Mouse (Mus musculus) neural tube, embryonic 12.5 days (tissue): ENCODE results near the gene Ldah. TPM values are rescaled to one million over a fixed set of nuclear protein-coding genes. Genes with fewer than 3 reads are reported as not detected.

ENCODE experiments used
- ATAC-seq: fragments of 200-750 bp; cut with Nextera tagmentation; 2 replicates; pipeline ENCODE4 v1.8.0; 2017; ENCODE audit warnings: low read depth, mild to moderate bottlenecking, moderate TSS enrichment, moderate library complexity; ENCODE audit not compliant: low FRiP score
- H3K27ac ChIP-seq: fragments of 300-500 bp; sonication (generic); 2 replicates; pipeline ENCODE4 v1.5.1; 2016
- H3K27me3 ChIP-seq: fragments of 300-500 bp; sonication (generic); replicated peaks from 2 replicates; pipeline ENCODE4 v1.6.1; 2016; ENCODE audit warnings: mild to moderate bottlenecking
- H3K36me3 ChIP-seq: fragments of 300-500 bp; sonication (generic); 2 replicates; pipeline ENCODE4 v1.6.1; 2016; ENCODE audit warnings: mild to moderate bottlenecking
- H3K4me1 ChIP-seq: fragments of 300-500 bp; sonication (generic); 2 replicates; pipeline ENCODE4 v1.6.1; 2016
- H3K4me2 ChIP-seq: fragments of 300-500 bp; sonication (generic); replicated peaks from 2 replicates; pipeline ENCODE4 v1.6.1; 2016; ENCODE audit warnings: mild to moderate bottlenecking
- H3K4me3 ChIP-seq: fragments of 300-500 bp; sonication (generic); 2 replicates; pipeline ENCODE4 v1.5.1; 2016
- H3K9ac ChIP-seq: fragments of 300-500 bp; sonication (generic); 2 replicates; pipeline ENCODE4 v1.6.1; 2016; ENCODE audit warnings: mild to moderate bottlenecking
- H3K9me3 ChIP-seq: fragments of 300-500 bp; sonication (generic); 2 replicates; pipeline ENCODE4 v1.6.1; 2016; ENCODE audit warnings: mild to moderate bottlenecking
- WGBS: fragments of 180-500 bp; shearing (Covaris S2); methylation state at CpG from one replicate; pipeline ENCODE4 v1.1.7; 2016; 5-methylcytosine and 5-hydroxymethylcytosine counted together
- polyA plus RNA-seq: library from polyadenylated mRNA; unstranded; fragments of >200 nt; fragmentation: Nextera tagmentation; extraction: Ambion mirVana; gene quantifications from 2 replicates; pipeline ENCODE4 v1.2.1, GENCODE M21; 2016

The Ldah gene
- polyA plus RNA-seq, 1 experiment from 2014 or later: 68.8 TPM

DNA sequence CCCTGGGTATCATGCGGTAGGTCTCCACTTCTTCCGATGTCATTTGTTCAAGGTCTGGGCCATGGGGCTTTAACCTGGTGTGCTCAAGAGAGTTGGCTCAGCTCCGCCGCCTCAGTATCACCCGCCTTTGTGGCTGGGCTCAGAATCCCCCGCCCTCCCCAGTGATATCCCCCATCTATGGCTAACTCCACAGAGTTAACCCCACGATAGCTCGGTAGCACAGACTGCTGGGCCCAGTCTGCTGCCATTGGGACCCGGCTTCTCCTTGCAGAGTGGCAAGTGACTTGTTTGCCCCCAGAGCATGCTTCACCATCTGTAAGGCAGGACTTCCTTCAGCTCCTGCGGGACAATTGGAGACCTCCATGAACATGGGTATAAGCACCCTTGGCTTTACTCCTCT is 116.2 kb downstream of the Ldah start:
- H3K4me1 ChIP-seq: peaks cover 9% of the 10 kb centered on the region; the same call in 1 of the 2 replicates
- 88% methylated on average over 10 of the region's 10 CpGs for WGBS
- no peaks in the 10 kb centered on the region for H3K27me3 ChIP-seq
- peaks cover 15% of the 10 kb centered on the region; the same call in 1 of the 2 replicates for H3K36me3 ChIP-seq
- no peak overlapping the region for H3K4me2 ChIP-seq
- no peak overlapping the region for H3K9ac ChIP-seq
- ATAC-seq: no peak
- no peak overlapping the region for H3K4me3 ChIP-seq
- H3K27ac ChIP-seq: no peak overlapping the region
- no peaks in the 10 kb centered on the region for H3K9me3 ChIP-seq

DNA sequence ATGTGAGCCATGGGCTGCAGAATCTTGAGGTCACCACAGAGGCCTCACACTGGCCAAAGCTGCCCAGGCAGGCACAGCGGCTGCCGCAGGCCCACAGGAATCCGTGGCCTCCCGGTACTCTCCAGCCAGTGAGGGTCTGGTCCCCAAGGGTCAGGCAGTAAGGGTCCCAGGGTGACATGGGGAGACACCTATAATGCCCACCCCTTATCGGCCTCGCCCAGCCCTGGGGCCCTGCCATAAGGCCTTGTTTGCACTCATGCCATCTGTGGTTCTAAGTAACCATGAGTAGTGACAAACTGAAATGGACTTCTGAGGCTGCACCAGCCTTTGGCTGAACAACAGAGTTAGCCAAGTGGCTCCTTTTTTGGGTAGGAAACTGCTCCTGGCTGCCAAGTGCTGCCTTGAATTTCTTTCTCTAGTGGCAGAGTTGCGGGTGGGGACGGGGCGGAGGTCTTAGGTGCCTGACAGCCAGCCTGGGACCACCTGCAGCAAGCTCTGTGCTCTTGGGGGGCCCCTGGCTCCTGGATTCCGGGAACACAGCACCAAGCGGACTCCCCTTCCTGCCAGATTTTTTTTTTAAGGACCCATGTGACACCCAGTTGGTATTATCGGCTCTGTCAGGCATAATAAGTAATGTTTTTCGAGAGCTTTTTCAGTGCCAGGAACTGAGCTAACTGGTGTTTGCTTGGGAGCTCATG is 117.5 kb downstream of the Ldah start:
- ATAC-seq: no peak
- 92% methylated on average over 13 of the region's 13 CpGs for WGBS
- Histone ChIP-seq H3K4me2 (no peak overlapping the region), H3K4me3 (no peak overlapping the region), H3K27ac (no peak overlapping the region), H3K9ac (no peak overlapping the region), H3K36me3 (peaks cover 19% of the 10 kb centered on the region; the same call in 1 of the 2 replicates), H3K27me3 (no peaks in the 10 kb centered on the region), H3K4me1 (peaks cover 9% of the 10 kb centered on the region; the same call in 1 of the 2 replicates), H3K9me3 (no peaks in the 10 kb centered on the region)

DNA sequence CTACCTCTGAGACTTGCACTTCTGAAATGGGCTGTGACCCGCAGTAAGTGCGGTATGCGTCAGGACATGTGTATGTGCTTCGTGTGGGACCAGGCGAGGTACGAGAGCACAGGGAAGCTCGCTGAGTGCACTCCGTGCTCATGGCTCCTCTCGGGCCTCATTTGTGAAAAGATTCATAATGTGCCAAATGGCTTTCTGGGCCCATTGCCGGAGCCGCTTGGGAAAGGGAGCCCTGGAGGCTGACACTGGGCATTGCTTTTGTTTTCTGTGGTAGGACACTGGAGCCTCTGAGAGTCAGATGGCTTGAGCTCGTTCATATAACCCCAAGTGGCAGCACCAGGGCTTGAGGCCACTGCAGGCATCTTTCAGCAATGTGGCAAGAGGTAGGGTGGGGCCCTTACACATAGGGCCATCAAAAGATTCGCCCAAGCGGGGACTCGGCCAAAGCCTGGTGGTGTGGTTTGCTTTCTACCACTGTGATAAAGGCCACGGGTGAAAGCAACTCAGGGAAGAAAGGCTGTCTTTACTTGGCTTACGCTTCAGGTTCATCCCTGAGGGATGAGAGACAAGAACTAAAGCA is 118.1 kb downstream of the Ldah start:
- WGBS: 89% methylated on average over 17 of the region's 17 CpGs
- H3K36me3 ChIP-seq: peaks cover 19% of the 10 kb centered on the region; the same call in 1 of the 2 replicates
- no peak for ATAC-seq
- no peak overlapping the region for H3K9ac ChIP-seq
- H3K27me3 ChIP-seq: no peaks in the 10 kb centered on the region
- no peak overlapping the region for H3K4me2 ChIP-seq
- H3K27ac ChIP-seq: no peak overlapping the region
- H3K4me3 ChIP-seq: no peak overlapping the region
- H3K4me1 ChIP-seq: peaks cover 9% of the 10 kb centered on the region; the same call in 1 of the 2 replicates
- no peaks in the 10 kb centered on the region for H3K9me3 ChIP-seq

DNA sequence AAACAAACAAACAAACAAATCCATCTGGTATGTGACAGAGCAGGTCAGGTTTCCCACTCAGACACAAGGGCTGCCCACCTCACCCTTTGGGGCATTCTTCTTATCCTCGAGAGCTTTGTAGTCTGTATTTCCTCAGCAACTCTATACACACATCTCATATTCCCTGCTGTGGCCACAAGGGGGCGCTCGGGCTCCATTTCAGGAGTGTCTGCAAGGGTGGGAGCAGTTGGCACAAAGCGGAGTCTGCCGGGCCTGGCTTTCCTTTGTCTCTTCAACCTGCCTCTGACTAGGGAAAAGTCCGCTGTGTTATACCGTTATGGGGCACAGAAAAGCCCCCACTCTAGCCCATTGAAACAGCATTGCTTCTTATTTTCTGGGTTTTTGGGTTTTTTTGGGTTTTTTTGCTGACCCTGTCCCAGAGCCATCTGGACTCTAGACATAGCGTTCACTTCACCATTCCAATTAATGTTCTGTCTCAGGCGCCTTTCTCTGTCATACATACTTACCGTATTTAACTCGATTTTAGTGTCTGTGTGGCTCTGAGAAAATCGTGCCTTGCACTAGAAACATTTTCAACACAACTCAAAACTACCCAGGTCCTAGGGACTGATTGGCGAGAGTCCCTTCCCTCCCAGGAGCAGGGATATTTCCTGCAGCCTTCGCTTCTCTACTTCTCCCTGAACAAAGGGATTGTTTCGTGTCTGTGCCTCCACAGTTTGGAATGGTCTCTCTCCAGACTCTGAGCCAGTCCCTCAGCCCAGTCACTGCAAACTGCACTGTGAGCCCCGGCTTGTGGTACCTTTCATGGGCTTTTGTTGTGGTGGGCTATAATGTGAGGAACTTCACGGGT is 119.1 kb downstream of the Ldah start:
- Histone ChIP-seq H3K4me1 (peaks cover 14% of the 10 kb centered on the region; the same call in 1 of the 2 replicates), H3K27ac (peak overlapping the region; percentile 34), H3K9me3 (no peaks in the 10 kb centered on the region), H3K4me3 (no peak overlapping the region), H3K27me3 (no peaks in the 10 kb centered on the region), H3K9ac (peak overlapping the region; percentile 44), H3K4me2 (0 out of 2 replicates have a peak overlapping the region, but pooled peaks have one; percentile 8), H3K36me3 (peaks cover 14% of the 10 kb centered on the region; the same call in 1 of the 2 replicates)
- 21% methylated on average over 17 of the region's 17 CpGs for WGBS
- ATAC-seq: peak; percentile 93

DNA sequence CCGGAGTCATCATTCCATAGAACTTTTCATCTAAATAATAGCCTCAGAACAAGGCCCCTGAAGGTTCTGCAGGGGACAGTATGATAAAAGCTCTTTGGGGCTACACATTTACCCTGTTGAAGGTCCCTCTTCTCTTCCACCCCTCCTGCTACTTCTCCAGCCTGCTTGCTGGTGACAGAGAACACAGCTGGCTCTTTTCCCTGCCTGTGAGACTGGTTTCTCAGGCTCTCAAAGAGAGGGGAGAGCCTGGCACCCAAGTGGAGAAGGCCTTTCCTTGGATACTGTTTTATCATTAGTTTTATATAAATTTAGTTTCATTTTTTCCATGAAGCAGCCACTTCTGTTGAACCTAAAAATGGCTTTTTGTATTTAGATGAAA is 119.8 kb downstream of the Ldah start:
- no peaks in the 10 kb centered on the region for H3K27me3 ChIP-seq
- H3K4me1 ChIP-seq: peaks cover 18% of the 10 kb centered on the region; the same call in 1 of the 2 replicates
- WGBS: 50% methylated on average over 1 of the region's 1 CpGs
- H3K4me2 ChIP-seq: no peak overlapping the region
- no peaks in the 10 kb centered on the region for H3K9me3 ChIP-seq
- peak overlapping the region; percentile 44 for H3K9ac ChIP-seq
- peak overlapping the region; percentile 34; the same call in 1 of the 2 replicates for H3K27ac ChIP-seq
- H3K4me3 ChIP-seq: no peak overlapping the region
- ATAC-seq: 0 out of 2 replicates have a peak, but pooled peaks have one; percentile 0
- peaks cover 11% of the 10 kb centered on the region; the same call in 1 of the 2 replicates for H3K36me3 ChIP-seq

DNA sequence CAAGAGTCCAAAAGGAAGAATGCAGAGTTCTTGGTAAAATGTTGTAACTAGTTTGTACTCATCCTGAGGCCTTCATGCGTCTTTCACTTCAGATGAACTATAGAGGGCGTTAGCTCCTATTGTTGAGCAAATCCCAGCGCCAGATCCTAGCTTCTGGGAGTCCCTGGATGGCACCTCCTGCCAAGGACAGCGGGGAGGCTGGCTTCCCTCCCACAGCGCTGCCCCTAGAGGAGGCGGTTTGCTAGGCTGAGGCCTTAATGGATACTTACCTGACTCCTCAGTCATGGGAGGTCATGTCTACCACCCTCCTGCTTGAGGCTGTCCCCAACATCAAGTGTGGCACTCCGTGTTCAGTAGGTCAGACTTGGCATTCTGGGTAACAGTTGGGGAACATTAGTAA is 121.3 kb downstream of the Ldah start:
- 93% methylated on average over 7 of the region's 7 CpGs for WGBS
- no peak overlapping the region for H3K9ac ChIP-seq
- no peak overlapping the region for H3K27ac ChIP-seq
- no peaks in the 10 kb centered on the region for H3K27me3 ChIP-seq
- H3K4me2 ChIP-seq: no peak overlapping the region
- H3K4me3 ChIP-seq: no peak overlapping the region
- H3K36me3 ChIP-seq: peaks cover 11% of the 10 kb centered on the region; the same call in 1 of the 2 replicates
- no peak for ATAC-seq
- no peaks in the 10 kb centered on the region for H3K9me3 ChIP-seq
- peaks cover 18% of the 10 kb centered on the region; the same call in 1 of the 2 replicates for H3K4me1 ChIP-seq

DNA sequence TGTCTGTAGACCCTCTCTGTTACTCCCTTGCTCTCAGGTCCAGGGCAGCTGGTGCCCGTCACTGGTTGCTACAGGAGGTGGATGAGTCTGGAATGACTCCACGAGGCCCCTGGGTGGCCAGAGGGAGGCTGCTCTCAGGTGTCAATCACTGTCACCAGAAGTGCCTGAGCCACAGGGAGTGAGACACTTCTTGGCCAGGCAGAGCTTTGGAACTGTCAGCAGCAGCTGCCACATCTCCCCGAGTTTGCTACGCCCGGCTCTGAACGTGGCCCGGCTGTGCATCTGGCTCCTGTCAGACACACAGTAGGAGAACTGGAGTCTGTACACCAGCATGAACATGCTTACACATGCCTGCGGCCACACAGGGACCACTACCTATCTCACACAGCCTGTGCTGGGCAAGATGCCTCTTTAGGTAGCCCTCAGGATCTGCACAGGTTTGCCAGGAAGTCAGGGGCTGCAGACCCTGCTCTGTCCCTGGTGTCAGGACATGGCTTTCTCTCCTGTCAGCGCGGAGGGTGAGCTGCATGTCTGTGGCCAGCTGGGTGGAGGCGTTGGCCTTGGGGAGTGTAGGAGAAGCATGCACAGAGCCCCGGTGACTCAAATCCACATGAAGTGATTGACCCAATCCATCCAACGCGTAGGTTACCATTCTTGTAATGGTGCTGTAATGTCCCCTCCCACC is 123.7 kb downstream of the Ldah start:
- H3K9ac ChIP-seq: no peak overlapping the region
- no peaks in the 10 kb centered on the region for H3K27me3 ChIP-seq
- H3K4me1 ChIP-seq: peaks cover 18% of the 10 kb centered on the region; the same call in 1 of the 2 replicates
- H3K4me3 ChIP-seq: no peak overlapping the region
- H3K4me2 ChIP-seq: no peak overlapping the region
- H3K36me3 ChIP-seq: peaks cover 8% of the 10 kb centered on the region; the same call in 1 of the 2 replicates
- H3K27ac ChIP-seq: no peak overlapping the region
- peak; percentile 4; the same call in 1 of the 2 replicates for ATAC-seq
- H3K9me3 ChIP-seq: no peaks in the 10 kb centered on the region
- 74% methylated on average over 14 of the region's 14 CpGs for WGBS

DNA sequence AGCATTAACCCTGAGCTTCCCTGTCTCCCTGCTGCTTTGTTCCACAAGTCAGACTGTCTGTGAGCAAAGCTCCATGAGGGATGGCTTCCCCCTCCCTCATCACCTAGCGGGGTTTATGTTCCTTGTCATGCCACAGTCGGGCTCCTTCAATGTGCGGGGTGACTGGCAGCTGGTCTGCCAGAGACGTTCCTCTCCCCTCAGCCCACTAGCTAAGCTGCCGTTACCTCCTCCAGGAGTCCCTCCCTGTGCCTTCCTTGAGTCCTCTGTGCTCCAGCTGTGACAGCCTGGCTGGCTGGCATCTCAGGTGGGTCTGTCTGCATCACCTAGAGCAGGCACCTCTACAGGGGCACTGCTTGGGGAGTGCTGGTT is 124.3 kb downstream of the Ldah start:
- Histone ChIP-seq H3K4me2 (no peak overlapping the region), H3K27me3 (no peaks in the 10 kb centered on the region), H3K27ac (no peak overlapping the region), H3K4me1 (peaks cover 15% of the 10 kb centered on the region; the same call in 1 of the 2 replicates), H3K36me3 (peaks cover 8% of the 10 kb centered on the region; the same call in 1 of the 2 replicates), H3K9ac (no peak overlapping the region), H3K9me3 (no peaks in the 10 kb centered on the region), H3K4me3 (no peak overlapping the region)
- WGBS: 50% methylated on average over 5 of the region's 5 CpGs
- ATAC-seq: peak; percentile 15; the same call in 1 of the 2 replicates

DNA sequence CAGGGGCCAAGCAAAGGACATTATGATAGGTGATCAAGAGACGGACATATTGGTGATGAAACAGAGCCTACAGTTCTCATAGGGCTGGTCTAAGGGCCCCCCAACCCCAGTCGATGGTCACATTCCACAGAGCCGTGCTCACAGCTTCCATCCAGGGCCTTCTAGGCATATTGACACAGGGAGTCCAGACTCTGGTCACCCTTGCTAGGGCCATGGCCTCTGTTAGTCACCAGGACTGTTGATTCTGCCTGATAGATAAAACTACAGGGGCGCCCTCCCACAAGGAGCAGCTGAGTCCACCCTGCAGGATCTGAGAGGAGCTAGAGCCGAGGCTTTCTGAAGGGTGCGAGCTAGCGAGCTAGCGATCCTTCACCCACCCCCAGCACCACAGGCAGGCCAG is 125.7 kb downstream of the Ldah start:
- peaks cover 8% of the 10 kb centered on the region; the same call in 1 of the 2 replicates for H3K36me3 ChIP-seq
- ATAC-seq: no peak
- no peak overlapping the region for H3K9ac ChIP-seq
- no peak overlapping the region for H3K27ac ChIP-seq
- no peaks in the 10 kb centered on the region for H3K27me3 ChIP-seq
- WGBS: 89% methylated on average over 8 of the region's 8 CpGs
- peaks cover 11% of the 10 kb centered on the region for H3K4me1 ChIP-seq
- no peak overlapping the region for H3K4me3 ChIP-seq
- no peak overlapping the region for H3K4me2 ChIP-seq
- H3K9me3 ChIP-seq: no peaks in the 10 kb centered on the region

DNA sequence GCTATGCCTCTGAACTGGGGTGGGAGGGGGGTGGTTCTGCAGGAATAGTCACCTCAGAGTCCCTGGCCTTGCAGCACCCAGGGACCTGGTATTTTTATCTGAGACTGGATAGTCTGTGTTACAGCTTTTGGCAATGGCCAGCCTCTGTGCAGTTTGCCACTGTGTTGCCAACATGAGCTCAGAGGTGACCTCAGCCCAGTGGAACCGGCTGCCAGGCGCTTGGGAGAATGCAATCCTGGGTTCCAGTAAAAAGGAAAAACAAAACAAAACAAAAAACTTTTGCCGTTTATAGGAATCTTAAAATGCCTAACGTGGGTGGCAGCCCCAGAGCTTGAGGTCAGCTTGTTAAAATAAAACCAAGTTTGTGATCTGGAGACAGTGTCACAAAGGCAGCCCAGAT is 126.4 kb downstream of the Ldah start:
- Histone ChIP-seq H3K9ac (no peak overlapping the region), H3K36me3 (peaks cover 6% of the 10 kb centered on the region; the same call in 1 of the 2 replicates), H3K9me3 (no peaks in the 10 kb centered on the region), H3K4me3 (no peak overlapping the region), H3K4me2 (no peak overlapping the region), H3K4me1 (peaks cover 18% of the 10 kb centered on the region), H3K27ac (no peak overlapping the region), H3K27me3 (no peaks in the 10 kb centered on the region)
- ATAC-seq: no peak
- 88% methylated on average over 4 of the region's 4 CpGs for WGBS
